Mouse (Mus musculus) heart, embryonic 15.5 days (tissue): Measurements from ENCODE around the gene Nfkb2. TPM values are rescaled to one million over a fixed set of nuclear protein-coding genes. Genes with fewer than 3 reads are reported as not detected.
A peak's percentile ranks its signal among the peaks of the same experiment; 100 is the strongest.

Source experiments
- ATAC-seq: fragments of 200-750 bp; cut with Nextera tagmentation; replicated peaks from 2 replicates; pipeline ENCODE4 v1.8.0; 2017; ENCODE audit warnings: low read depth, moderate TSS enrichment; ENCODE audit not compliant: insufficient number of reproducible peaks, insufficient read depth, low FRiP score
- H3K27ac ChIP-seq: fragments of 300-500 bp; sonication (generic); 2 replicates; pipeline ENCODE4 v1.5.1; 2015; ENCODE audit warnings: mild to moderate bottlenecking, inconsistent platforms
- H3K27me3 ChIP-seq: fragments of 300-500 bp; sonication (generic); 2 replicates; pipeline ENCODE4 v1.6.1; 2015; ENCODE audit warnings: inconsistent platforms
- H3K36me3 ChIP-seq: fragments of 300-500 bp; sonication (generic); 2 replicates; pipeline ENCODE4 v1.6.1; 2015; ENCODE audit warnings: mild to moderate bottlenecking, inconsistent platforms
- H3K4me1 ChIP-seq: fragments of 300-500 bp; sonication (generic); replicated peaks from 2 replicates; pipeline ENCODE4 v1.6.1; 2015; ENCODE audit warnings: inconsistent platforms
- H3K4me2 ChIP-seq: fragments of 300-500 bp; sonication (generic); 2 replicates; pipeline ENCODE4 v1.6.1; 2015; ENCODE audit warnings: inconsistent platforms, mild to moderate bottlenecking, moderate library complexity
- H3K4me3 ChIP-seq: fragments of 300-500 bp; sonication (generic); 2 replicates; pipeline ENCODE4 v1.5.1; 2015; ENCODE audit warnings: mild to moderate bottlenecking, inconsistent platforms
- H3K9ac ChIP-seq: fragments of 300-500 bp; sonication (generic); 2 replicates; pipeline ENCODE4 v1.6.1; 2015; ENCODE audit warnings: mild to moderate bottlenecking, inconsistent platforms
- H3K9me3 ChIP-seq: fragments of 300-500 bp; sonication (generic); replicated peaks from 2 replicates; pipeline ENCODE4 v1.6.1; 2016; ENCODE audit warnings: inconsistent platforms
- WGBS: fragments of 180-500 bp; shearing (Covaris S2); methylation state at CpG from one replicate; pipeline ENCODE4 v1.1.7; 2015; ENCODE audit warnings: mixed read lengths; 5-methylcytosine and 5-hydroxymethylcytosine counted together
- polyA plus RNA-seq: library from polyadenylated mRNA; unstranded; fragments of >200 nt; fragmentation: Nextera tagmentation; extraction: Ambion mirVana; gene quantifications from 2 replicates; pipeline ENCODE4 v1.2.1, GENCODE M21; 2015

Gene Nfkb2
- polyA plus RNA-seq, result 7.7 and 13.5 TPM in 2 replicates

DNA sequence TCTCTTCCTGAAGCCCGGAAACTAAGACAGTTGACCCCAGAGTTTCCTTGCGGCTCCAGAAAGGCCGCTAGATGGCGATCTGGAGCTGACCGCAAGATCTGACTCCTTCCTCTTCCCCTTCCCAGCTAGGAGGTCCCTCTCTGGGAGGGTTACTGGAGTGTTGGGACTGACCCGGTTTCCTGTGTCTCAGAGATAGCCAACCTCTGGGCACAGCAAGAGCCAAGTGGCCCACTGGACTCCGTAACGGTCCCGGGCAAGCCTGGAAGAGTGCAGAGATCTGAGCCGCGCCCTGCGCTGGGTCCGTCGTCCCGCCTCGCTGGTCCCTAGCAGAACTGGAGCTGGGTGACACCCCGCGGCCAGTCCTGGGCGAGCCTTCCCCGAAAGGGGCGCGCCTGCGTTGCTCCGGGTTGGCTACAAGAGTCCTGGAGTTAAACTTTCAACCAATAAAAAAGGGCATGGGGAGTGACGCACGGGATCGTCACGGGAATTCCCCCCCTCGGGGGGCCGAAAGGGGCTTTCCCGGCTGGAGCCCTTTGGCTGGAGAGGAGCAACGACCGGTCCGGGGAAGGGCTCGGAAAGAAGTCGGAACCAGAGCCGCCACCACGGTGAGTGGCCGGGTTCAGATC lies at the start of gene Nfkb2:
Gene Nfkb2 (plus strand): TSS at position 105 of the 626 bp plus-strand sequence.
- Histone ChIP-seq H3K4me1 (peaks cover 27% of the 10 kb centered on the region), H3K4me2 (peak within 1 kb of the TSS; percentile 99), H3K27ac (peak within 1 kb of the TSS; percentile 93), H3K36me3 (peaks cover 13% of the 10 kb centered on the region; the same call in 1 of the 2 replicates), H3K4me3 (peak within 1 kb of the TSS; percentile 86), H3K9ac (peak within 1 kb of the TSS; percentile 75), H3K9me3 (no peaks in the 10 kb centered on the region), H3K27me3 (peaks cover 13% of the 10 kb centered on the region; the same call in 1 of the 2 replicates)
- under 1% methylated on average over 39 of the region's 39 CpGs for WGBS
- peak; percentile 88 for ATAC-seq

DNA sequence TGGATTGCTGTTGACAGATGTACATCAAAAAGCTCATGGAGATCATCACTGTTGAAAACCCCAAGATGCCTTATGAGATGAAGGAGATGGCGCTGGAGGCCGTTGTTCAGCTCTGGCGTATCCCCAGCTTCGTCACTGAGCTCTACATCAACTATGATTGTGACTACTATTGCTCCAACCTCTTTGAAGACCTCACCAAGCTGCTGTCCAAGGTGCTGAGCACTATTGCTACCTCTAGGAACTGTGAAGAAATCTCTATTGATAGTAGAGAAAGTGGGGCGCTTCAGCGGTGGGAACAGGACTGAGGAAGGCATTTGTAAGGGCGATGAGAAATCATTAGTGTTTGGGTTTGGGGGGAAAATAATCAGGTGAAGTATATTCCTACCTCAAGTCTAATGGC lies 39.4 kb upstream of the Nfkb2 start:
- ATAC-seq, result no peak
- WGBS, result 85% methylated on average over 7 of the region's 7 CpGs

DNA sequence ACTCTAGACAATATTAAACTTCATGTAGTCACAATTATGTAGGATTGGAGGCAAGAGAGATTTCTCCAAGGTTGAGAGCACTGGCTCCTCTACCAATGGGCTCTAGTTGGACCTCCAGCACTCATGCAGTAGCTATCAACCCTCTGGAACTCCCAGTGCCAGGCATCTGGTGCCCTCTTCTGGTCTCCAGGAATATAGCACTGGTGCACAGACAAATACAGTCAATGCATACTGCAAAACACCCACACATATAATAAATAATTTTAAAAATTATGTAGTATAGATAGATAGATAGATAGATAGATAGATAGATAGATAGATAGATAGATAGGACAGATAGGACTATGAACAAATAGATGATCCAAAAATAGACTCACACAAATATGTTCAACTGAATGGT lies 28.8 kb upstream of the Nfkb2 start:
- H3K9ac ChIP-seq, result no peak overlapping the region
- no peaks in the 10 kb centered on the region for H3K9me3 ChIP-seq
- H3K4me1 ChIP-seq, result no peaks in the 10 kb centered on the region
- no peak overlapping the region for H3K4me2 ChIP-seq
- peaks cover 74% of the 10 kb centered on the region for H3K36me3 ChIP-seq
- H3K4me3 ChIP-seq, result no peak overlapping the region
- no peak overlapping the region for H3K27ac ChIP-seq
- H3K27me3 ChIP-seq, result no peaks in the 10 kb centered on the region
- no peak for ATAC-seq

More for the DNA sequence above, 39.4 kb upstream of the Nfkb2 start:
- H3K4me1 ChIP-seq, result no peaks in the 10 kb centered on the region
- H3K4me3 ChIP-seq, result no peak overlapping the region
- no peak overlapping the region for H3K4me2 ChIP-seq
- H3K9ac ChIP-seq, result no peak overlapping the region
- no peaks in the 10 kb centered on the region for H3K9me3 ChIP-seq
- H3K27me3 ChIP-seq, result no peaks in the 10 kb centered on the region
- peaks cover 97% of the 10 kb centered on the region for H3K36me3 ChIP-seq
- no peak overlapping the region for H3K27ac ChIP-seq

DNA sequence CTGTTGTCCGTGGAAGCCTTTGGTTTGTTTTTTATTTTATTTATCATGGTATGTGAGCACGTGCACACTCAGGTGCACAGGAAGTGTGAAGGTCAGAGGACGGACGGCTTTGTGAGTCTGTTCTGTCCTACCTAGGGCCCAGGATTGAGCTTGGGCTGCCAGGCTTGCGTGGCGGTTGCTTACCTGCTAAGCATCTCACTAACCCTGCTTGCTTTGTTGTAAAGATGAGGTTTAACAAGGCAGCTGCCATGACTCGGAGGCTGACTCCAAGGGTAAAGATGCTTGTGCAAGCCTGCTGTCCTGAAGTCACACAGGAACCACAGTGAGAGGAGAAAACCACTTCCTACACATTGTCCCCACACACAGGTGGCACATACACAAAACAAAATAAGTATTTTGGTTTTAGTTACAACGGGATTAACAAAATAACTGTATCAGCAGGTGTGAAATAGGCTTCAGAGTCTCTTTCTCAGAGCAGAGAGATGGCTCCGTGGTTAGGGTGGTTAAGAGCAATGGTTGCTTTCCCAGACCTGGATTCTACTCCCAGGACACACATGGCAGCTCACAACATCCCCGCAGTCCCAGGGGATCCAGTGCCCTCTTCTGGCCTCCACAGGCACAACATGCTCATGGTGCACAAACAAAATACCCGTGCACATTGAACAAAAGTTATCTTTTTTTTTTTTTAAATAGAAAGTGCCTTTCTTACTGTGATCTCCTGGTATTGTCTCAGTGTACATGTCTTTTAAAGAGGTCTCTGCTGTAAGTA lies 21.9 kb upstream of the Nfkb2 start:
- Histone ChIP-seq H3K4me2 (no peak overlapping the region), H3K4me1 (no peaks in the 10 kb centered on the region), H3K9ac (no peak overlapping the region), H3K27ac (no peak overlapping the region), H3K27me3 (no peaks in the 10 kb centered on the region), H3K36me3 (peaks cover 84% of the 10 kb centered on the region), H3K9me3 (no peaks in the 10 kb centered on the region), H3K4me3 (no peak overlapping the region)
- WGBS, result 91% methylated on average over 11 of the region's 11 CpGs
- ATAC-seq, result no peak

DNA sequence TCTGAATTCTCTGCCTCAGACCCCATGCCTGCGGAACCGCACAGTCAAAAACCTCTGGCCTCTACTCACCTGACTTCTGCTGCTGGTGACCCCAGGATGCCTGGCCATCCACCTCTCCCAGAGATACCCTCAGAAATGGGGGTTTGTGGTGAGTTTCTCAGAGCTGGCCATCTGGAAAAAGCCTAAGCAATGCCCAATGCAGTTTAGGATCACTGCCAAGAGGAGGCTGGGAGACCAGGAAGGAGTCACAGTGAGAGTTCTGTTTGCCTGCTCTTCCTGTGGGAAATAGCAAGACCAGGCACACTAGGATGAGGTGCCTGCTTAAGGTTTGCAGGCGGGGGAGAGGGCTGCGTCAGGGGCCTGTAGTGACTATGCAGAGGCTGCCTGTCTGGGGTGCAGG lies 19.4 kb upstream of the Nfkb2 start:
- no peak overlapping the region for H3K4me3 ChIP-seq
- WGBS, result 94% methylated on average over 4 of the region's 4 CpGs
- no peak overlapping the region for H3K4me2 ChIP-seq
- H3K9ac ChIP-seq, result no peak overlapping the region
- H3K27me3 ChIP-seq, result no peaks in the 10 kb centered on the region
- peaks cover 69% of the 10 kb centered on the region for H3K36me3 ChIP-seq
- H3K9me3 ChIP-seq, result no peaks in the 10 kb centered on the region
- no peaks in the 10 kb centered on the region for H3K4me1 ChIP-seq
- no peak for ATAC-seq
- no peak overlapping the region for H3K27ac ChIP-seq

DNA sequence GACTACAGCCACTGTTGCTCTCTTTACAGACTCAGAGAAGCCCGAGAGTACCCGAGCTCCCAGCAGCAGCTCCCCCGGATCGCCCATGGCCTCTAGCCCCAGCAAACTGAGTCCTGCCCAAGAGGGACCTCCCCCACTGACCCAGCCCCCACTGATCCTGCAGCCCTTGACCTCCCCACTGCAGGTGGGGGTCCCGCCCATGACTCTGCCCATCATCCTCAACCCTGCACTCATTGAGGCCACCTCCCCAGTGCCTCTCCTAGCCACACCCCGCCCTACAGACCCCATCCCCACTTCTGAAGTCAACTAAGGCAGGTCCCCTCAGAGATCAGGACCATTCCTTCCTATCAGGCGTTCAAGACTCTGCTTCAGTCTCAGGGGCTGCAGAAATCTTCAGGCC lies 18.5 kb upstream of the Nfkb2 start:
- Histone ChIP-seq H3K4me1 (no peaks in the 10 kb centered on the region), H3K9ac (no peak overlapping the region), H3K9me3 (no peaks in the 10 kb centered on the region), H3K27me3 (no peaks in the 10 kb centered on the region), H3K27ac (no peak overlapping the region), H3K4me2 (no peak overlapping the region), H3K4me3 (no peak overlapping the region), H3K36me3 (peaks cover 59% of the 10 kb centered on the region)
- no peak for ATAC-seq
- WGBS, result 85% methylated on average over 7 of the region's 7 CpGs

DNA sequence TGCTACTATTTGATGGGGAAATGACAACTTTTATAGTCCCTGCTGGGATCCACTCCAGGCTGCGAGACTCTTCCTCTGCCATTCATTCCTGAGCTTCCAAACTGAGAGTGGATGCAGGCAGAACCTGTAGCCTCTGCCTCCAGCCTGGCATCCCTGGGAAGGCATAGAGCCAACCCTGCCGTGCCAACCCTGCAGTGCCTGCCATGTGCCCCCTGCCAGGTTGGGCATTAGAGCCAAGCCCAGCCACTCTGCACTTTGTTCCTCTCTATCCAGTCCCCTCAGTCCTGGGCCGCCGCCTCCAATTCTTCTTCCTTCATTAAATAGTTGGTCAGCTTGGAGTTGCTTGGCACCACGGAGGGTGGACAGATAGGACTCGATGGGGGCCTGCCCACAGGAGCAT lies 18.1 kb upstream of the Nfkb2 start:
- H3K36me3 ChIP-seq, result peaks cover 56% of the 10 kb centered on the region

DNA sequence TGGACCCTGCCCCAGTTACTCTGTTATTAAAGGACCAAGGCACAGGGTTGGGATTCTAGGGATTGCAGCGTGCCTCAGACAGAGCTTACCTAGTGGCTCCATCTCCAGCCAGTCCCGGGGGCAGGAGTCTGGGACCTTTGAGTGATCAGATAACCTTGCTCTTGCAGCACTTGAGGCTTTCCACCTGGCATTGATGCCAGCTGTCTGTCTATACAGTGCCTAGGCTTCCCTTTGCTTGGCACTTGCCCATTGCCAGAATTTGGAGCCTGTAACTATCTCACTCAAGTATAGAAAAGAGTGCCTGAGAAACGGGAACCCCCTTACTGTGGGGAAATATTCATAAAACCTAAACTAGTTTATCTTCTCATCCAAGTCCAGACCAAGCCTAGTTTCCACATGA lies 17.2 kb upstream of the Nfkb2 start:
- Histone ChIP-seq H3K9me3 (no peaks in the 10 kb centered on the region), H3K27me3 (0 out of 2 replicates have a peak, but pooled peaks cover 5% of the 10 kb centered on the region), H3K9ac (no peak overlapping the region), H3K4me3 (no peak overlapping the region), H3K27ac (no peak overlapping the region), H3K4me1 (no peaks in the 10 kb centered on the region), H3K36me3 (peaks cover 48% of the 10 kb centered on the region), H3K4me2 (no peak overlapping the region)
- 82% methylated on average over 3 of the region's 3 CpGs for WGBS
- ATAC-seq, result no peak

More for the DNA sequence above, 18.1 kb upstream of the Nfkb2 start:
- H3K27ac ChIP-seq, result no peak overlapping the region
- no peaks in the 10 kb centered on the region for H3K9me3 ChIP-seq
- H3K27me3 ChIP-seq, result no peaks in the 10 kb centered on the region
- 94% methylated on average over 6 of the region's 6 CpGs for WGBS
- H3K9ac ChIP-seq, result no peak overlapping the region
- H3K4me3 ChIP-seq, result no peak overlapping the region
- no peak for ATAC-seq
- H3K4me2 ChIP-seq, result no peak overlapping the region
- H3K4me1 ChIP-seq, result no peaks in the 10 kb centered on the region

DNA sequence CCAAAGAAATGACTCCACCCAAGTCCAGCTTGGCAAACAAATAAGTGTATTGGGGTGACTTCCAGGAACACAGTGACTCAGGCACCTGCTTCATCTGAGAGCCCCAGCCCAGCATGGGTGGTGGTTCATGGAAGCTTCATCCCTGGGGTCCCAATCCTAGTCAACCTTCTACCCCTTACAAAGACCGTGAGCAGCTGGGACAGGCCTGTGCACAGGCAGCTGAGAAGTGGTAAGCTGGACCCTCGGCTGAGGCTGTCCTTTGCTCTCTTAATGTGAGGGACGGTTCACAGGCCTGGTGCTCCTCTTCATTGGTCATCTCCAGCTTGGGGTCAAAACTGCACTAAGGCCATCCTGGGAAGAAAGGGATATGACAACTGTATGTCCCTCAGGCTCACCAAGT lies 16.6 kb upstream of the Nfkb2 start:
- Histone ChIP-seq H3K27ac (no peak overlapping the region), H3K36me3 (peaks cover 41% of the 10 kb centered on the region), H3K9me3 (no peaks in the 10 kb centered on the region), H3K27me3 (0 out of 2 replicates have a peak, but pooled peaks cover 5% of the 10 kb centered on the region), H3K4me3 (no peak overlapping the region), H3K4me2 (no peak overlapping the region), H3K4me1 (no peaks in the 10 kb centered on the region), H3K9ac (no peak overlapping the region)
- 87% methylated on average over 3 of the region's 3 CpGs for WGBS
- ATAC-seq, result no peak

DNA sequence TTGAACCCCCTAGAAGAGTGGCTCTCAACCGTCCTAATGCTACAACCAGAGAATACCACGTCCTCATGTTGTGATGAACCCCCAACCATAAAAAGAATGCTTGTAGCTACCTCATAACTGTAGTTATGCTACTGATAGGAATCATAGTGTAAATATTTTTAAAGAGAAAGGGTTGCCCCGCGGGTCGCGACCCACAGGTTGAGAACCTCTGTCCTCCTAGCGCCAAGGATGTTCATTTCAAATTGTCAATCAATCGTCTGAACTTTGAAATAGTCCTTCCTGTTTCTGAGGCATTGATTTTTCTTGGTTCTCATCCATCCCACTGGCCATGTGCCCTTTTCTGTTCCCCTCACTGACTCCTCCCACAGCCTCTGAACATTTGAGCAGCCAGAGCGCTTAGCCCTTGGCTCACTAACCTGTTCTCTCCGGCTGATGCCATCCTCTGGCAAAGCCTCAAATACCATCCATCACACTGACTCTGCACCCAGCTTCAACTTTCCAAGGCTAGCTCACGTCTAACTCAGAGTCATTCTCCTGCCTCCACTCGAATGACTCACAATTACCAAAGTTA lies 13.5 kb upstream of the Nfkb2 start:
- Histone ChIP-seq H3K4me2 (no peak overlapping the region), H3K4me3 (no peak overlapping the region), H3K27ac (no peak overlapping the region), H3K36me3 (peaks cover 11% of the 10 kb centered on the region), H3K9me3 (no peaks in the 10 kb centered on the region), H3K4me1 (no peaks in the 10 kb centered on the region), H3K27me3 (0 out of 2 replicates have a peak, but pooled peaks cover 5% of the 10 kb centered on the region), H3K9ac (no peak overlapping the region)
- ATAC-seq, result no peak
- WGBS, result 59% methylated on average over 12 of the region's 12 CpGs

DNA sequence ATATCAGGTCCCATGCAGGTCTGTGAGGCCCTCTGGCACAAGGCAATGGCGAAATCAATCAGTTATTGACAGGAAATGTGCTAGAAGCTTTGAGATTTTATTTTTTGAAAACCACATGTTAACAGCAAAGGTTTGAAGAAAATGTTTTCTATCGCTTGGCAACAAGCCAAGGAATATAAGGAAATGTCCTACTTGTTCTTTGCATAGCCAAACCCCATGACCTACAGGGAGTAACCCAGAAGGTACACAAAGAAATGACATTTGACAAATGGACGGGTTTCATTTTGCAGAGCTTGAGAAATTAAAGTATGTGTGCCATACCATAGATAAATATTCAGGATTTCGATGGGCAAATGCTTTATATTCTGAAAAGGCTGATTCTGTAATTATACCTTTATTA lies 7.2 kb upstream of the Nfkb2 start:
- Histone ChIP-seq H3K9me3 (no peaks in the 10 kb centered on the region), H3K27ac (no peak overlapping the region), H3K27me3 (no peaks in the 10 kb centered on the region), H3K36me3 (no peaks in the 10 kb centered on the region), H3K4me1 (no peaks in the 10 kb centered on the region), H3K4me3 (no peak overlapping the region), H3K9ac (no peak overlapping the region), H3K4me2 (no peak overlapping the region)
- no peak for ATAC-seq
- WGBS, result 65% methylated on average over 4 of the region's 4 CpGs
